Mouse (Mus musculus) liver, embryonic 12.5 days (tissue): Measurements from ENCODE around the gene App. TPM values are rescaled to one million over a fixed set of nuclear protein-coding genes. Genes with fewer than 3 reads are reported as not detected.

Experiments used
- ATAC-seq: fragments of 200-750 bp; cut with Nextera tagmentation; 2 replicates; pipeline ENCODE4 v1.8.0; 2017; ENCODE audit warnings: moderate number of reproducible peaks, mild to moderate bottlenecking, moderate library complexity
- H3K27ac ChIP-seq: fragments of 300-500 bp; sonication (generic); 2 replicates; pipeline ENCODE4 v1.5.1; 2016; ENCODE audit warnings: mild to moderate bottlenecking
- H3K27me3 ChIP-seq: fragments of 300-500 bp; sonication (generic); replicated peaks from 2 replicates; pipeline ENCODE4 v1.6.1; 2016; ENCODE audit warnings: mild to moderate bottlenecking, moderate library complexity
- H3K36me3 ChIP-seq: fragments of 300-500 bp; sonication (generic); 2 replicates; pipeline ENCODE4 v1.6.1; 2016; ENCODE audit warnings: mild to moderate bottlenecking, moderate library complexity
- H3K4me1 ChIP-seq: fragments of 300-500 bp; sonication (generic); 2 replicates; pipeline ENCODE4 v1.6.1; 2016
- H3K4me2 ChIP-seq: fragments of 300-500 bp; sonication (generic); 2 replicates; pipeline ENCODE4 v1.6.1; 2016; ENCODE audit warnings: mild to moderate bottlenecking, moderate library complexity
- H3K4me3 ChIP-seq: fragments of 300-500 bp; sonication (generic); 2 replicates; pipeline ENCODE4 v1.5.1; 2016; ENCODE audit warnings: mild to moderate bottlenecking, moderate library complexity
- H3K9ac ChIP-seq: fragments of 300-500 bp; sonication (generic); 2 replicates; pipeline ENCODE4 v1.6.1; 2016; ENCODE audit warnings: mild to moderate bottlenecking, moderate library complexity
- H3K9me3 ChIP-seq: fragments of 300-500 bp; sonication (generic); replicated peaks from 2 replicates; pipeline ENCODE4 v1.6.1; 2016; ENCODE audit warnings: mild to moderate bottlenecking, moderate library complexity
- WGBS: fragments of 180-500 bp; shearing (Covaris S2); methylation state at CpG from one replicate; pipeline ENCODE4 v1.1.7; 2016; ENCODE audit not compliant: insufficient replicate concordance; 5-methylcytosine and 5-hydroxymethylcytosine counted together
- polyA plus RNA-seq: library from polyadenylated mRNA; unstranded; fragments of >200 nt; fragmentation: Nextera tagmentation; extraction: Ambion mirVana; gene quantifications from 2 replicates; pipeline ENCODE4 v1.2.1, GENCODE M21; 2016

Gene App
- polyA plus RNA-seq, 1 experiment from 2014 or later: 26.1 TPM

GRCm38 (mm10) chr16:84985340-84985739 lies 188.2 kb downstream of the App start:
- peaks cover 3% of the 10 kb centered on the region; the same call in 1 of the 2 replicates for H3K36me3 ChIP-seq
- no peaks in the 10 kb centered on the region for H3K4me1 ChIP-seq
- no peak overlapping the region for H3K4me3 ChIP-seq
- no peak for ATAC-seq
- H3K27me3 ChIP-seq: no peaks in the 10 kb centered on the region
- WGBS: 77% methylated on average over 3 of the region's 3 CpGs
- no peak overlapping the region for H3K27ac ChIP-seq
- no peaks in the 10 kb centered on the region for H3K9me3 ChIP-seq
- no peak overlapping the region for H3K4me2 ChIP-seq
- H3K9ac ChIP-seq: no peak overlapping the region

- Histone ChIP-seq H3K4me3 (no peak overlapping the region), H3K27me3 (no peaks in the 10 kb centered on the region), H3K27ac (no peak overlapping the region), H3K4me1 (no peaks in the 10 kb centered on the region), H3K9me3 (no peaks in the 10 kb centered on the region), H3K4me2 (no peak overlapping the region), H3K36me3 (peaks cover 3% of the 10 kb centered on the region; the same call in 1 of the 2 replicates), H3K9ac (no peak overlapping the region)
- ATAC-seq: no peak
- 58% methylated on average over 3 of the region's 3 CpGs for WGBS
These were observed 190.1 kb downstream of the App start for GRCm38 (mm10) chr16:84983428-84983827.

- Histone ChIP-seq H3K9ac (no peak overlapping the region), H3K4me3 (no peak overlapping the region), H3K4me1 (no peaks in the 10 kb centered on the region), H3K36me3 (peaks cover 3% of the 10 kb centered on the region; the same call in 1 of the 2 replicates), H3K9me3 (no peaks in the 10 kb centered on the region), H3K27me3 (no peaks in the 10 kb centered on the region), H3K4me2 (no peak overlapping the region), H3K27ac (no peak overlapping the region)
- WGBS: 61% methylated on average over 3 of the region's 3 CpGs
- no peak for ATAC-seq
These were observed 191.0 kb downstream of the App start for GRCm38 (mm10) chr16:84982589-84982988.

GRCm38 (mm10) chr16:84978589-84978988 lies 195.0 kb downstream of the App start:
- Histone ChIP-seq H3K4me1 (no peaks in the 10 kb centered on the region), H3K4me2 (no peak overlapping the region), H3K36me3 (no peaks in the 10 kb centered on the region), H3K27me3 (no peaks in the 10 kb centered on the region), H3K9me3 (no peaks in the 10 kb centered on the region), H3K4me3 (no peak overlapping the region), H3K27ac (no peak overlapping the region), H3K9ac (no peak overlapping the region)
- no peak for ATAC-seq
- WGBS: 66% methylated on average over 5 of the region's 5 CpGs

- 71% methylated on average over 6 of the region's 6 CpGs for WGBS
- no peak overlapping the region for H3K4me3 ChIP-seq
- H3K36me3 ChIP-seq: no peaks in the 10 kb centered on the region
- no peaks in the 10 kb centered on the region for H3K27me3 ChIP-seq
- no peak overlapping the region for H3K9ac ChIP-seq
- no peaks in the 10 kb centered on the region for H3K9me3 ChIP-seq
- H3K27ac ChIP-seq: 0 out of 2 replicates have a peak overlapping the region, but pooled peaks have one; percentile 4
- no peak overlapping the region for H3K4me2 ChIP-seq
- no peak for ATAC-seq
- H3K4me1 ChIP-seq: no peaks in the 10 kb centered on the region
These were observed 199.4 kb downstream of the App start for GRCm38 (mm10) chr16:84974176-84974518.

GRCm38 (mm10) chr16:84973446-84974175 lies 200.0 kb downstream of the App start:
- Histone ChIP-seq H3K4me2 (no peak overlapping the region), H3K9me3 (no peaks in the 10 kb centered on the region), H3K27me3 (no peaks in the 10 kb centered on the region), H3K4me1 (no peaks in the 10 kb centered on the region), H3K9ac (no peak overlapping the region), H3K36me3 (no peaks in the 10 kb centered on the region), H3K4me3 (no peak overlapping the region), H3K27ac (no peak overlapping the region)
- WGBS: 83% methylated on average over 15 of the region's 15 CpGs
- ATAC-seq: no peak

- Histone ChIP-seq H3K9me3 (no peaks in the 10 kb centered on the region), H3K27ac (no peak overlapping the region), H3K4me1 (no peaks in the 10 kb centered on the region), H3K4me3 (no peak overlapping the region), H3K9ac (no peak overlapping the region), H3K4me2 (no peak overlapping the region), H3K36me3 (no peaks in the 10 kb centered on the region), H3K27me3 (no peaks in the 10 kb centered on the region)
- WGBS: 60% methylated on average over 16 of the region's 16 CpGs
- no peak for ATAC-seq
These were observed 201.8 kb downstream of the App start for GRCm38 (mm10) chr16:84971535-84972330.

- no peak overlapping the region for H3K4me3 ChIP-seq
- H3K9me3 ChIP-seq: no peaks in the 10 kb centered on the region
- no peak overlapping the region for H3K9ac ChIP-seq
- no peak overlapping the region for H3K27ac ChIP-seq
- no peaks in the 10 kb centered on the region for H3K27me3 ChIP-seq
- 72% methylated on average over 7 of the region's 7 CpGs for WGBS
- H3K36me3 ChIP-seq: no peaks in the 10 kb centered on the region
- H3K4me2 ChIP-seq: no peak overlapping the region
- no peaks in the 10 kb centered on the region for H3K4me1 ChIP-seq
- no peak for ATAC-seq
These were observed 204.5 kb downstream of the App start for GRCm38 (mm10) chr16:84969026-84969425.

GRCm38 (mm10) chr16:84966983-84967382 lies 206.6 kb downstream of the App start:
- WGBS: 47% methylated on average over 4 of the region's 4 CpGs
- Histone ChIP-seq H3K9me3 (no peaks in the 10 kb centered on the region), H3K36me3 (no peaks in the 10 kb centered on the region), H3K4me3 (no peak overlapping the region), H3K9ac (no peak overlapping the region), H3K4me1 (no peaks in the 10 kb centered on the region), H3K27ac (no peak overlapping the region), H3K4me2 (no peak overlapping the region), H3K27me3 (no peaks in the 10 kb centered on the region)
- ATAC-seq: no peak

- no peaks in the 10 kb centered on the region for H3K27me3 ChIP-seq
- 80% methylated on average over 13 of the region's 13 CpGs for WGBS
- ATAC-seq: no peak
- H3K4me1 ChIP-seq: no peaks in the 10 kb centered on the region
- no peaks in the 10 kb centered on the region for H3K36me3 ChIP-seq
- no peak overlapping the region for H3K4me2 ChIP-seq
- no peak overlapping the region for H3K4me3 ChIP-seq
- no peaks in the 10 kb centered on the region for H3K9me3 ChIP-seq
- H3K27ac ChIP-seq: no peak overlapping the region
- H3K9ac ChIP-seq: no peak overlapping the region
These were observed 207.5 kb downstream of the App start for GRCm38 (mm10) chr16:84966096-84966495.

- no peak for ATAC-seq
- no peaks in the 10 kb centered on the region for H3K36me3 ChIP-seq
- WGBS: 67% methylated on average over 9 of the region's 9 CpGs
- H3K9ac ChIP-seq: no peak overlapping the region
- H3K4me2 ChIP-seq: no peak overlapping the region
- H3K27me3 ChIP-seq: no peaks in the 10 kb centered on the region
- H3K9me3 ChIP-seq: no peaks in the 10 kb centered on the region
- H3K4me3 ChIP-seq: no peak overlapping the region
- no peaks in the 10 kb centered on the region for H3K4me1 ChIP-seq
- no peak overlapping the region for H3K27ac ChIP-seq
These were observed 209.6 kb downstream of the App start for GRCm38 (mm10) chr16:84963960-84964359.

GRCm38 (mm10) chr16:84963527-84963926 lies 210.0 kb downstream of the App start:
- no peak for ATAC-seq
- Histone ChIP-seq H3K27me3 (no peaks in the 10 kb centered on the region), H3K4me1 (no peaks in the 10 kb centered on the region), H3K36me3 (no peaks in the 10 kb centered on the region), H3K4me3 (no peak overlapping the region), H3K27ac (no peak overlapping the region), H3K9me3 (no peaks in the 10 kb centered on the region), H3K9ac (no peak overlapping the region), H3K4me2 (no peak overlapping the region)
- WGBS: 75% methylated on average over 12 of the region's 12 CpGs
